Mouse (Mus musculus) testis, adult 2 months (tissue): ENCODE measurements around the gene Psmd11. TPM values are rescaled to one million over a fixed set of nuclear protein-coding genes. Genes with fewer than 3 reads are reported as not detected.
"Not testable (repeated sequence)": the region's sequence is repeated elsewhere in the genome, so short reads cannot be mapped to it uniquely, and the experiment has no call there.

ENCODE experiments used
- H3K27ac ChIP-seq: fragments of 200-500 bp; 2 replicates; pipeline ENCODE4 v1.5.1; 2012; ENCODE audit warnings: low read depth, low read length; ENCODE audit not compliant: control insufficient read depth, insufficient read depth
- H3K27me3 ChIP-seq: fragments of 200-500 bp; 2 replicates; pipeline ENCODE4 v1.6.1; 2012; ENCODE audit warnings: mild to moderate bottlenecking, low read length, moderate library complexity; ENCODE audit not compliant: control insufficient read depth, insufficient read depth
- H3K36me3 ChIP-seq: fragments of 200-500 bp; 2 replicates; pipeline ENCODE4 v1.6.1; 2012; ENCODE audit warnings: mild to moderate bottlenecking, low read length; ENCODE audit not compliant: control insufficient read depth, insufficient read depth
- H3K4me1 ChIP-seq: fragments of 200-500 bp; 2 replicates; pipeline ENCODE4 v1.6.1; 2012; ENCODE audit warnings: low read length; ENCODE audit not compliant: control insufficient read depth, insufficient read depth
- H3K4me3 ChIP-seq: fragments of 200-500 bp; 2 replicates; pipeline ENCODE4 v1.5.1; 2012; ENCODE audit warnings: low read depth, mild to moderate bottlenecking, low read length, moderate library complexity, mixed read lengths; ENCODE audit not compliant: control insufficient read depth
- CTCF ChIP-seq: fragments of 200-500 bp; IDR thresholded peaks from 2 replicates; pipeline ENCODE4 v1.5.1; 2012; ENCODE audit warnings: low read depth, mild to moderate bottlenecking, inconsistent platforms, low read length, moderate library complexity; ENCODE audit not compliant: control insufficient read depth, insufficient read depth, insufficient replicate concordance
- POLR2A ChIP-seq: fragments of 200-500 bp; IDR thresholded peaks from 2 replicates; pipeline ENCODE4 v1.6.1; 2012; ENCODE audit warnings: low read depth, mild to moderate bottlenecking, inconsistent platforms, low read length, moderate library complexity; ENCODE audit not compliant: control insufficient read depth
- polyA plus RNA-seq: library from polyadenylated mRNA; depleted of rRNA; stranded (reverse); fragments of >200 nt; gene quantifications from 2 replicates; pipeline ENCODE4 v1.2.3, GENCODE M21; 2012

The Psmd11 gene
- polyA plus RNA-seq, 1 experiment, result 61.4 TPM

GRCm38 (mm10) chr11:80429500-80430166 is 1.2 kb downstream of the Psmd11 start:
- peak overlapping the region; percentile 86 for H3K27ac ChIP-seq

GRCm38 (mm10) chr11:80430366-80430910 is 2.0 kb downstream of the Psmd11 start:
- no peak overlapping the region for H3K27ac ChIP-seq
- H3K36me3 ChIP-seq, result no peaks in the 10 kb centered on the region
- H3K4me1 ChIP-seq, result peaks cover 2% of the 10 kb centered on the region; the same call in 1 of the 2 replicates
- H3K27me3 ChIP-seq, result no peaks in the 10 kb centered on the region
- no peak for TF ChIP-seq CTCF
- no peak for TF ChIP-seq POLR2A
- no peak overlapping the region for H3K4me3 ChIP-seq

More at GRCm38 (mm10) chr11:80429500-80430166, 1.2 kb downstream of the Psmd11 start:
- Histone ChIP-seq H3K4me1 (peaks cover 2% of the 10 kb centered on the region; the same call in 1 of the 2 replicates), H3K4me3 (peak overlapping the region; percentile 96), H3K27me3 (no peaks in the 10 kb centered on the region), H3K36me3 (no peaks in the 10 kb centered on the region)
- TF ChIP-seq POLR2A, result no peak
- no peak for TF ChIP-seq CTCF

DNA sequence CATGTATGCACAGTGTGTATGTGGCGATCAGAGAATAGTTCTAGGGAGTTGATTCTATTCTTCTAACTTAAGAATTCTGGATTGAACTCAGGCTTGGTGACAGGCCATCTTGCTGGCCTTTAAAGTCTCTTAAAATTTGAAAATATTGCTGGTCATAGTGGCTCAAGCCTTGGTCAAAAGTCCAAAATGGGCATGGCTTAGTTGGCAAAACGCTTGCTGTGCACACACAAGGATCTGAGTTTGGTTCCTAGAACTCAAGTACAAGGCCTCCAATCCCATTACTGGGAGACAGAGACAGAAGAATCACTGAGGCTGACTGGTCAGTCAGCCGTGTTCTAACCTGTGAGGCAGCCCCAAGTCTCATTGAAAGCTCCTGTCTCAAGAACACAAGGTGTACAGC is 18.5 kb downstream of the Psmd11 start:
- H3K4me1 ChIP-seq, result no peaks in the 10 kb centered on the region

GRCm38 (mm10) chr11:80449859-80450258 is 21.4 kb downstream of the Psmd11 start:
- Histone ChIP-seq H3K4me1 (no peaks in the 10 kb centered on the region), H3K36me3 (no peaks in the 10 kb centered on the region)

More for the DNA sequence above, 18.5 kb downstream of the Psmd11 start:
- TF ChIP-seq POLR2A (no peak), CTCF (no peak)
- Histone ChIP-seq H3K27me3 (no peaks in the 10 kb centered on the region), H3K4me3 (no peak overlapping the region), H3K36me3 (no peaks in the 10 kb centered on the region), H3K27ac (no peak overlapping the region)

DNA sequence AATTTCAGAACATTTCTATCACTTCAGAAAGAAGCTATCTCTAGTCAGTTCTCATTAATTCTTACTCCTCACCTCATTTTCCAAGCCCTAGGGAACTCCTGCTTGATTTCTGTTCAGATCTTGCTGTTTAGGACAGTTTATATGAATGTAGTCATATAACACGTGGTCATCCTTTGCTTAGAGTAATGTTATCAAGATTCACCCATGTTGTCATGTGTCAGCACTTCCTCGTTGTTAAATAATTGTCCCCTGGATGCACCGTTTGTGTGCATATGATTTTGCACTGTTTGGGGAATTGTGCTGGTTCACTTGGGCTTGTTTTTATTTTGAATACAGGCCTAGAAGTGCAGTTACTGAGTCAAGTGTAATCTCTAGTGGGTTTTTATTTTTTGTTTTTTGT is 23.8 kb downstream of the Psmd11 start:
- no peak overlapping the region for H3K27ac ChIP-seq
- H3K36me3 ChIP-seq, result no peaks in the 10 kb centered on the region
- no peaks in the 10 kb centered on the region for H3K4me1 ChIP-seq
- TF ChIP-seq POLR2A (no peak), CTCF (no peak)
- H3K27me3 ChIP-seq, result no peaks in the 10 kb centered on the region
- no peak overlapping the region for H3K4me3 ChIP-seq

More at GRCm38 (mm10) chr11:80449859-80450258, 21.4 kb downstream of the Psmd11 start:
- no peak overlapping the region for H3K4me3 ChIP-seq
- H3K27ac ChIP-seq, result no peak overlapping the region
- TF ChIP-seq POLR2A (no peak), CTCF (no peak)
- no peaks in the 10 kb centered on the region for H3K27me3 ChIP-seq

GRCm38 (mm10) chr11:80453198-80453597 is 24.8 kb downstream of the Psmd11 start:
- Histone ChIP-seq H3K27me3 (no peaks in the 10 kb centered on the region), H3K36me3 (no peaks in the 10 kb centered on the region), H3K4me1 (no peaks in the 10 kb centered on the region), H3K27ac (no peak overlapping the region), H3K4me3 (no peak overlapping the region)
- no peak for TF ChIP-seq POLR2A
- TF ChIP-seq CTCF, result no peak

DNA sequence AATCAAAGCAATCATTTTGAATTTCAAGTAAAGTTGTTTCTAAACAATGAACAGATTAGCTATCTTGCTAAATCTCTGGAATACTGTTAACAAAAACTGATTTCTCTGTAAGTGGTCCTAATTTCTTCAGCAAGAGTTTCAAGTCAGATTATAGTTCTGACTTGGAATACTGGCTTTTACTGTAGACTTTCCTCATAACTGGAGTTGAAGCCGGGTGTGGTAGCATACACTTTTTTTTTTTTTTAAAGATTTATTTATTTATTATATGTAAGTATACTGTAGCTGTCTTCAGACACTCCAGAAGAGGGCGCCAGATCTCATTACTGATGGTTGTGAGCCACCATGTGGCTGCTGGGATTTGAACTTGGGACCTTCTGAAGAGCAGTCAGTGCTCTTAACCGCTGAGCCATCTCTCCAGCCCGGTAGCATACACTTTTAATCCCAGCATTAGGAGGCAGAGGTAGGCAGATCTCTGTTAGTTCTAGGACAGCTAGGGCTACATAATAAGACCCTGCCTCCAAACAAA is 35.3 kb downstream of the Psmd11 start:
- not testable (repeated sequence) for H3K27me3 ChIP-seq, H3K27ac ChIP-seq, H3K4me3 ChIP-seq, H3K36me3 ChIP-seq, H3K4me1 ChIP-seq
